Mouse (Mus musculus): ENCODE data around the gene Map3k1.

Map3k1 gene

GRCm38 (mm10) chr13:111808637-111809465 is at the start of gene Map3k1:
Map3k1 (minus strand) TSS chr13:111808993.
- no peak for DNase-seq (ENCODE audit: low spot score)

GRCm38 (mm10) chr13:111856786-111857455 is 48.1 kb upstream of the Map3k1 start:
- DNase-seq (ENCODE audit: low spot score): peak; percentile 18

- no peak for DNase-seq (ENCODE audit: low spot score)
These were observed 47.4 kb upstream of the Map3k1 start for GRCm38 (mm10) chr13:111856232-111856631.

- no peak for DNase-seq (ENCODE audit: low spot score)
These were observed 43.8 kb upstream of the Map3k1 start for GRCm38 (mm10) chr13:111852451-111853224.

- DNase-seq (ENCODE audit: low spot score): no peak
These were observed 41.4 kb upstream of the Map3k1 start for GRCm38 (mm10) chr13:111850046-111850837.

GRCm38 (mm10) chr13:111845471-111845870 is 36.7 kb upstream of the Map3k1 start:
- DNase-seq (ENCODE audit: low spot score): no peak

- DNase-seq (ENCODE audit: low spot score): no peak
These were observed 35.5 kb upstream of the Map3k1 start for GRCm38 (mm10) chr13:111844313-111844712.

- no peak for DNase-seq (ENCODE audit: low spot score)
These were observed 27.0 kb upstream of the Map3k1 start for GRCm38 (mm10) chr13:111835787-111836186.

GRCm38 (mm10) chr13:111834613-111835012 is 25.8 kb upstream of the Map3k1 start:
- no peak for DNase-seq (ENCODE audit: low spot score)

GRCm38 (mm10) chr13:111829473-111829872 is 20.7 kb upstream of the Map3k1 start:
- DNase-seq (ENCODE audit: low spot score): no peak

GRCm38 (mm10) chr13:111827481-111827880 is 18.7 kb upstream of the Map3k1 start:
- DNase-seq (ENCODE audit: low spot score): no peak

GRCm38 (mm10) chr13:111824178-111824577 is 15.4 kb upstream of the Map3k1 start:
- no peak for DNase-seq (ENCODE audit: low spot score)

GRCm38 (mm10) chr13:111821727-111822375 is 13.1 kb upstream of the Map3k1 start:
- DNase-seq (ENCODE audit: low spot score): no peak

GRCm38 (mm10) chr13:111819618-111820385 is 11.0 kb upstream of the Map3k1 start:
- DNase-seq (ENCODE audit: low spot score): no peak

GRCm38 (mm10) chr13:111819106-111819505 is 10.3 kb upstream of the Map3k1 start:
- no peak for DNase-seq (ENCODE audit: low spot score)

GRCm38 (mm10) chr13:111818216-111818903 is 9.6 kb upstream of the Map3k1 start:
- DNase-seq (ENCODE audit: low spot score): no peak

- DNase-seq (ENCODE audit: low spot score): no peak
These were observed 9.0 kb upstream of the Map3k1 start for GRCm38 (mm10) chr13:111817773-111818172.

- no peak for DNase-seq (ENCODE audit: low spot score)
These were observed 7.6 kb upstream of the Map3k1 start for GRCm38 (mm10) chr13:111816431-111816830.

GRCm38 (mm10) chr13:111815486-111815885 is 6.7 kb upstream of the Map3k1 start:
- DNase-seq (ENCODE audit: low spot score): no peak

GRCm38 (mm10) chr13:111815017-111815416 is 6.2 kb upstream of the Map3k1 start:
- no peak for DNase-seq (ENCODE audit: low spot score)
